Mouse (Mus musculus): ENCODE results near the gene Atp5c1. TPM values are rescaled to one million over a fixed set of nuclear protein-coding genes. Genes with fewer than 3 reads are reported as not detected.

The Atp5c1 gene
- polyA plus RNA-seq, 1 experiment, result 178 TPM

- Histone ChIP-seq H3K27me3 (ENCODE audit: control insufficient read depth, insufficient read depth, low read length) (no peaks in the 10 kb centered on the region), H3K4me1 (ENCODE audit: control insufficient read depth, insufficient read depth, low read length) (no peaks in the 10 kb centered on the region), H3K36me3 (ENCODE audit: control insufficient read depth, insufficient read depth, low read length) (no peaks in the 10 kb centered on the region), H3K27ac (ENCODE audit: control insufficient read depth, insufficient read depth, low read depth, low read length) (no peak overlapping the region), H3K4me3 (ENCODE audit: control insufficient read depth, low read depth, low read length) (no peak overlapping the region)
- TF ChIP-seq POLR2A (IDR thresholded peaks at IDR 0.05; ENCODE audit: control insufficient read depth, low read depth, low read length), result no peak
- no peak for TF ChIP-seq CTCF (IDR thresholded peaks at IDR 0.05; ENCODE audit: control insufficient read depth, insufficient read depth, insufficient replicate concordance, low read depth, low read length)
Observed at GRCm38 (mm10) chr2:10024264-10024663, 56.0 kb downstream of the Atp5c1 start.

DNA sequence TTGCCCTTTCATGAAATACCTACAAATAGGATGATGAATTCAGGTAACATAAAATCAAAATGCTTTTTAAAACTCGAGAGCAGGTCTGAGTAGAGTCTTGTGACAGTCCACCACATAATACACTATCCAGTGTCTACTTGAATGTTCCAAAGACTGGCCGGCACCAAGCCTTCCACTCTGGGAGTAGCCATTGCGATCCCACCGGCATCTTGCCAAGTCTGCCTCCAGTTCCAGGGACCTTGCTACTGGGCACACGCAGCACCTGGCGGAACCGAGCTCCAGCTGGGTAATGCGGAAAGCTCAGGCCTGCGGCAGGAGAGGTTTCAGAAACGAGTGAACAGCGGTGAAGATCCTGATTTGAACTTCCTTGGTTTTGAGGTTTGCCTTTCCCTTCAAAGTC is 59.0 kb downstream of the Atp5c1 start:
- Histone ChIP-seq H3K27ac (ENCODE audit: control insufficient read depth, insufficient read depth, low read depth, low read length) (no peak overlapping the region), H3K4me1 (ENCODE audit: control insufficient read depth, insufficient read depth, low read length) (no peaks in the 10 kb centered on the region; the same call in 1 of the 2 replicates), H3K4me3 (ENCODE audit: control insufficient read depth, low read depth, low read length) (no peak overlapping the region), H3K36me3 (ENCODE audit: control insufficient read depth, insufficient read depth, low read length) (no peaks in the 10 kb centered on the region), H3K27me3 (ENCODE audit: control insufficient read depth, insufficient read depth, low read length) (no peaks in the 10 kb centered on the region)
- TF ChIP-seq POLR2A (IDR thresholded peaks at IDR 0.05; ENCODE audit: control insufficient read depth, low read depth, low read length), result no peak
- no peak for TF ChIP-seq CTCF (IDR thresholded peaks at IDR 0.05; ENCODE audit: control insufficient read depth, insufficient read depth, insufficient replicate concordance, low read depth, low read length)

GRCm38 (mm10) chr2:10014951-10015635 is 65.2 kb downstream of the Atp5c1 start:
- no peak overlapping the region for H3K27ac ChIP-seq (ENCODE audit: control insufficient read depth, insufficient read depth, low read depth, low read length)
- no peaks in the 10 kb centered on the region for H3K36me3 ChIP-seq (ENCODE audit: control insufficient read depth, insufficient read depth, low read length)
- no peaks in the 10 kb centered on the region for H3K27me3 ChIP-seq (ENCODE audit: control insufficient read depth, insufficient read depth, low read length)
- H3K4me3 ChIP-seq (ENCODE audit: control insufficient read depth, low read depth, low read length), result no peak overlapping the region
- no peaks in the 10 kb centered on the region; the same call in 1 of the 2 replicates for H3K4me1 ChIP-seq (ENCODE audit: control insufficient read depth, insufficient read depth, low read length)
- TF ChIP-seq CTCF (IDR thresholded peaks at IDR 0.05; ENCODE audit: control insufficient read depth, insufficient read depth, insufficient replicate concordance, low read depth, low read length) (no peak), POLR2A (IDR thresholded peaks at IDR 0.05; ENCODE audit: control insufficient read depth, low read depth, low read length) (no peak)

- Histone ChIP-seq H3K36me3 (ENCODE audit: control insufficient read depth, insufficient read depth, low read length) (no peaks in the 10 kb centered on the region), H3K4me3 (ENCODE audit: control insufficient read depth, low read depth, low read length) (no peak overlapping the region), H3K27me3 (ENCODE audit: control insufficient read depth, insufficient read depth, low read length) (no peaks in the 10 kb centered on the region), H3K4me1 (ENCODE audit: control insufficient read depth, insufficient read depth, low read length) (no peaks in the 10 kb centered on the region; the same call in 1 of the 2 replicates), H3K27ac (ENCODE audit: control insufficient read depth, insufficient read depth, low read depth, low read length) (no peak overlapping the region)
- TF ChIP-seq CTCF (IDR thresholded peaks at IDR 0.05; ENCODE audit: control insufficient read depth, insufficient read depth, insufficient replicate concordance, low read depth, low read length) (no peak), POLR2A (IDR thresholded peaks at IDR 0.05; ENCODE audit: control insufficient read depth, low read depth, low read length) (no peak)
Observed at GRCm38 (mm10) chr2:10010263-10010909, 69.9 kb downstream of the Atp5c1 start.

- TF ChIP-seq CTCF (IDR thresholded peaks at IDR 0.05; ENCODE audit: control insufficient read depth, insufficient read depth, insufficient replicate concordance, low read depth, low read length), result no peak
- TF ChIP-seq POLR2A (IDR thresholded peaks at IDR 0.05; ENCODE audit: control insufficient read depth, low read depth, low read length), result no peak
- no peaks in the 10 kb centered on the region for H3K27me3 ChIP-seq (ENCODE audit: control insufficient read depth, insufficient read depth, low read length)
- no peak overlapping the region for H3K4me3 ChIP-seq (ENCODE audit: control insufficient read depth, low read depth, low read length)
- H3K4me1 ChIP-seq (ENCODE audit: control insufficient read depth, insufficient read depth, low read length), result no peaks in the 10 kb centered on the region; the same call in 1 of the 2 replicates
- no peaks in the 10 kb centered on the region for H3K36me3 ChIP-seq (ENCODE audit: control insufficient read depth, insufficient read depth, low read length)
- H3K27ac ChIP-seq (ENCODE audit: control insufficient read depth, insufficient read depth, low read depth, low read length), result no peak overlapping the region
Observed at GRCm38 (mm10) chr2:10009671-10010254, 70.5 kb downstream of the Atp5c1 start.

GRCm38 (mm10) chr2:10008593-10008992 is 71.7 kb downstream of the Atp5c1 start:
- H3K4me1 ChIP-seq (ENCODE audit: control insufficient read depth, insufficient read depth, low read length), result no peaks in the 10 kb centered on the region; the same call in 1 of the 2 replicates
- no peak overlapping the region for H3K4me3 ChIP-seq (ENCODE audit: control insufficient read depth, low read depth, low read length)
- no peaks in the 10 kb centered on the region for H3K36me3 ChIP-seq (ENCODE audit: control insufficient read depth, insufficient read depth, low read length)
- no peaks in the 10 kb centered on the region for H3K27me3 ChIP-seq (ENCODE audit: control insufficient read depth, insufficient read depth, low read length)
- no peak overlapping the region for H3K27ac ChIP-seq (ENCODE audit: control insufficient read depth, insufficient read depth, low read depth, low read length)
- TF ChIP-seq CTCF (IDR thresholded peaks at IDR 0.05; ENCODE audit: control insufficient read depth, insufficient read depth, insufficient replicate concordance, low read depth, low read length) (no peak), POLR2A (IDR thresholded peaks at IDR 0.05; ENCODE audit: control insufficient read depth, low read depth, low read length) (no peak)

Other genes starting within 250 kb of the Atp5c1 start
- 57.2 and 69.9 TPM in 2 replicates for gene 4930412O13Rik, start 199.3 kb downstream of the Atp5c1 start, polyA plus RNA-seq (2012; rRNA removed)
- gene 9230102O04Rik, start 191.0 kb downstream of the Atp5c1 start, polyA plus RNA-seq (2012; rRNA removed), result 0.75 TPM in 1 of 2 replicates, not detected in the other
- 1.0 and 2.0 TPM in 2 replicates for gene Gata3, start 190.5 kb downstream of the Atp5c1 start, polyA plus RNA-seq (2012; rRNA removed)
- gene Taf3, start 31.9 kb downstream of the Atp5c1 start, polyA plus RNA-seq (2012; rRNA removed), result 9.1 and 10.5 TPM in 2 replicates
- 1.7 and 2.0 TPM in 2 replicates for gene Kin, start 83 bp upstream of the Atp5c1 start, polyA plus RNA-seq (2012; rRNA removed)
- gene Itih2, start 50.9 kb upstream of the Atp5c1 start, polyA plus RNA-seq (2012; rRNA removed), result 6.1 and 7.9 TPM in 2 replicates
- 2.0 and 2.7 TPM in 2 replicates for gene Itih5, start 73.1 kb upstream of the Atp5c1 start, polyA plus RNA-seq (2012; rRNA removed)